Comparison of ENCODE assay signal across 36 mouse cellular contexts in the genomic region with DNA sequence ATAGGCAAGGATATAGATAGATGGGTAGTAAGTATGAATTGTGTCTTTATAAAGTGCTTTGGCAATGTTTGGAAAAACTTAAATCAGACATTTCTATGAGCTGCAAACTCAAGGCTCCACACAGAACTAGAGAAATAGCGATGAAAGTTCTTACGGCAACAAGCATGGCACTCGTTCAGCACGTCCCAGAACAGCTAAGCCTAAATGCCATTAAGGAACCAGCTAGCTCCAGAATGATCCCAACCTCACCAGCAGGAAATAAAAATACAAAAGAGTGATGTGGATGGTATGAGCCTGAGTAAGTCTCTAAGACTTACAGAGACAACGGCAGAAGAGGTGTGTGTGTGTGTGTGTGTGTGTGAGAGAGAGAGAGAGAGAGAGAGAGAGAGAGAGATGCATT. TPM values are rescaled to one million over a fixed set of nuclear protein-coding genes. Genes with fewer than 3 reads are reported as not detected.
"Had no signal": no experiment of that assay in that cellular context is flagged by ENCODE, and none has a peak within 500 bp of the region (broad histone marks: within the 10 kb centered on the region; RNA-seq: fewer than 3 reads in every experiment).

No protein-coding gene starts in this region.

- ATAC-seq: hindbrain, embryonic 16.5 days; hindbrain, postnatal 0 days; inflammation-experienced regulatory T-cells, adult 6 months; intestine, embryonic 15.5 days; intestine, embryonic 16.5 days; intestine, postnatal 0 days had no signal

- H3K36me3 ChIP-seq: heart, embryonic 10.5 days; heart, embryonic 12.5 days; heart, embryonic 13.5 days; heart, embryonic 15.5 days; hindbrain, embryonic 10.5 days; hindbrain, embryonic 12.5 days; hindbrain, embryonic 13.5 days; hindbrain, embryonic 15.5 days; intestine, embryonic 15.5 days; kidney, embryonic 15.5 days had no signal

- H3K27me3 ChIP-seq: heart, embryonic 12.5 days; heart, embryonic 13.5 days; heart, embryonic 15.5 days; hindbrain, embryonic 12.5 days; hindbrain, embryonic 13.5 days; hindbrain, embryonic 15.5 days; intestine, embryonic 15.5 days; kidney, embryonic 15.5 days had no signal

- H3K4me2 ChIP-seq: heart, embryonic 11.5 days; heart, embryonic 12.5 days; heart, embryonic 13.5 days; heart, embryonic 15.5 days; hindbrain, embryonic 12.5 days; hindbrain, embryonic 13.5 days; hindbrain, embryonic 14.5 days; hindbrain, embryonic 15.5 days; intestine, embryonic 15.5 days; kidney, embryonic 15.5 days had no signal

- DNase-seq: heart, postnatal 10 days; heart, postnatal 14 days; heart, postnatal 36 days; heart, postnatal 4 days; kidney, adult 11 months; kidney, adult 18-20 months; kidney, adult 2 months; kidney, adult 8-10 months; kidney, adult 9 months; kidney, postnatal 10 days; kidney, postnatal 14 days; kidney, postnatal 25 days; kidney, postnatal 36 days; kidney, postnatal 4 days; layer of hippocampus, adult 9-11 months; layer of hippocampus, postnatal 36 days had no signal

- H3K9ac ChIP-seq: heart, embryonic 12.5 days; heart, embryonic 13.5 days; heart, embryonic 15.5 days; hindbrain, embryonic 12.5 days; hindbrain, embryonic 13.5 days; hindbrain, embryonic 14.5 days; hindbrain, embryonic 15.5 days; intestine, embryonic 15.5 days; kidney, embryonic 15.5 days had no signal

- H3K27ac ChIP-seq: heart, embryonic 10.5 days; heart, embryonic 13.5 days; heart, embryonic 15.5 days; hindbrain, embryonic 10.5 days; hindbrain, embryonic 12.5 days; hindbrain, embryonic 13.5 days; hindbrain, embryonic 14.5 days; hindbrain, embryonic 15.5 days; hindbrain, postnatal 0 days; intestine, embryonic 15.5 days; kidney, embryonic 15.5 days; kidney, postnatal 0 days; layer of hippocampus, adult 2 months had no signal

- H3K4me3 ChIP-seq: heart, embryonic 10.5 days; heart, embryonic 12.5 days; heart, embryonic 13.5 days; heart, embryonic 15.5 days; hindbrain, embryonic 10.5 days; hindbrain, embryonic 12.5 days; hindbrain, embryonic 13.5 days; hindbrain, embryonic 15.5 days; intestine, embryonic 15.5 days; kidney, embryonic 15.5 days; layer of hippocampus, adult 2 months had no signal

- H3K4me1 ChIP-seq: heart, embryonic 10.5 days; heart, embryonic 12.5 days; heart, embryonic 13.5 days; heart, embryonic 15.5 days; hindbrain, embryonic 10.5 days; hindbrain, embryonic 13.5 days; hindbrain, embryonic 15.5 days; intestine, embryonic 15.5 days; kidney, embryonic 15.5 days had no signal

- H3K9me3 ChIP-seq: heart, embryonic 10.5 days; heart, embryonic 12.5 days; heart, embryonic 13.5 days; heart, embryonic 15.5 days; hindbrain, embryonic 10.5 days; hindbrain, embryonic 12.5 days; hindbrain, embryonic 13.5 days; hindbrain, embryonic 15.5 days; intestine, embryonic 15.5 days; kidney, embryonic 15.5 days had no signal

RNA-seq across cellular contexts. Expression of a gene that starts 20.2 kb away (rescaled TPM):
- total RNA-seq: hematopoietic stem cell, adult 5-6 weeks had no signal
- polyA plus RNA-seq: inflammation-experienced regulatory T-cells, adult 6 months had no signal
